Mouse (Mus musculus) activated CD4-positive, CD25-positive, alpha-beta regulatory T cell, adult 4 months (primary cell): ENCODE data around the gene Evi5. TPM values are rescaled to one million over a fixed set of nuclear protein-coding genes. Genes with fewer than 3 reads are reported as not detected.
"Not testable (repeated sequence)": the region's sequence is repeated elsewhere in the genome, so short reads cannot be mapped to it uniquely, and the experiment has no call there.

Experiments used
- ATAC-seq: one replicate; pipeline ENCODE4 v1.8.0; 2017
- polyA plus RNA-seq, 2 experiments: library from polyadenylated mRNA; unstranded; fragments of 100-300 nt; shearing (Covaris generic); gene quantifications; one replicate each; pipeline ENCODE4 v1.2.1; 2017

The Evi5 gene
- polyA plus RNA-seq, result 1 to 10 TPM in 1 of 2 experiments, not detected in 1; 1.1 TPM

GRCm38 (mm10) chr5:107874561-107875260 is at the start of gene Evi5:
TSS of gene Evi5 (minus strand) at chr5:107875107.
- no peak for ATAC-seq

DNA sequence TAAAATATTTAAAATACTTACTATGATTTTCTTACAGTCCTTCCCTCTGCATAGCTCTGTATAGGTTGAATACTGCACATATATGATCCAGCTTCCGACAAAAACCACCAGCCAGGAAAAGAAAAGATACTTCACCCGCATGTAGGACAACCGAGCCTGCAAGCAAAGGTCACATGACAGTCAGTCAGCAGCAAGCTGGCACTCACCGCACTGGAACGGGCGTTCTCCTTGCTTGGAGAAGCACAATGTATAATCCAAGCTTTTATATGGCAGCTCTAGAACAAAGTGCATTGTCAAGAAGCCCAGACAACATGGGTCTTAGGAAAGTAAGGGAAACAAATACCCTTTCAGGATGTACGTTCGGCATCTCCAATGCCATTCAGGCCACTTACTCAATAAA is 49.7 kb upstream of the Evi5 start:
- ATAC-seq, result no peak

DNA sequence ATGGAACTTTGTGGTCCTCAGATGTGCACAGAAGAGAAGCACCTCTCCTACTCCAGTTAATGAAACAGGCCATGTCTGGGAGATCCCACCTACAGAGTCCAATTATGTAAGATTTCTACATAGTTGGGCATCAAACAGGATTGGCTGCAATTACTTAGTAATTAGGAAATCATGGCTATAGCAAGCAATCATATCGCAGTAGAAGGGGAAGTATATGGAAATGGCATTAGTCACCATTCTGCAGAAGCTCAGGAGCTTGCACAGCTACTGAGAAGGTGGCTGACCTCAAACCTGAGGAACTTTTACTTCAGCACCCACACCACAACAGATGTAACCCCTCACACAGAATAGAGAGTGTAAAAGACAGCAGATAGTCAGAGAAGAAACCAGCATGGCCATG is 47.9 kb upstream of the Evi5 start:
- no peak for ATAC-seq

GRCm38 (mm10) chr5:107921400-107922252 is 46.7 kb upstream of the Evi5 start:
- peak; percentile 76 for ATAC-seq

DNA sequence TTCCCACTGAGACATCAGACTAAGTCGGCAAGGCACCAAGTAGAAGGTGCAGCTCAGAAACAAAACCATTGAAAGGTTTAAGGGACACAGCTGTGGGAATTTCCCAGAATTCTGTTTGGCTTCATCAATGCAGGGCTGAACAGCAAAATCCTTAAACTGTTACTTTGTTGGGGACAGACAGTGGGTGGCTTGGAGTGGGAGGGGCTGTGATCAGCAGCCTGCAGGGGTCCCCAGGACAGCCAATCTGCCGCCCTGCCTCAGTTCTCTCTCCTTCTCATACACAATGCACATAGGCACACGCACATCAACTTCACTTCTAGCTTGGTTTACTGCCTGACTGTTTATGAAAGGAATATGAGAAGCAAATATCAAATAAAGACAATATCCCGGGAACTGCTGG is 40.4 kb upstream of the Evi5 start:
- ATAC-seq, result no peak

DNA sequence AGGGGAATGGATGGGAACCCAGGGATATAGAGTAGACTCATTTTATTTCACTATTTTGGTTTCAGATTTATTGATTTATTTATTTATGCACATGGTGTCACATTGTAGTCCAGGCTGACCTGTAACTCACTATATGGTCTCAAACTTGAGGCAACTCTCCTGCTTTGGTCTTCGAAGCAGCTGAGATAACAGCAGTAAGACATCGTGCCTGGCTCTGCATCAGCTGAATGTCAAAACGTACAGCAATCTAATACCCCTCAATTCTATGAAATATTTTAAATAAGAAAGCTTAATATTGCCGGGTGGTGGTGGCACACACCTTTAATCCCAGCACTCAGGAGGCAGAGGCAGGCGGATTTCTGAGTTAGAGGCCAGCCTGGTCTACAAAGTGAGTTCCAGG is 36.1 kb upstream of the Evi5 start:
- no peak for ATAC-seq

DNA sequence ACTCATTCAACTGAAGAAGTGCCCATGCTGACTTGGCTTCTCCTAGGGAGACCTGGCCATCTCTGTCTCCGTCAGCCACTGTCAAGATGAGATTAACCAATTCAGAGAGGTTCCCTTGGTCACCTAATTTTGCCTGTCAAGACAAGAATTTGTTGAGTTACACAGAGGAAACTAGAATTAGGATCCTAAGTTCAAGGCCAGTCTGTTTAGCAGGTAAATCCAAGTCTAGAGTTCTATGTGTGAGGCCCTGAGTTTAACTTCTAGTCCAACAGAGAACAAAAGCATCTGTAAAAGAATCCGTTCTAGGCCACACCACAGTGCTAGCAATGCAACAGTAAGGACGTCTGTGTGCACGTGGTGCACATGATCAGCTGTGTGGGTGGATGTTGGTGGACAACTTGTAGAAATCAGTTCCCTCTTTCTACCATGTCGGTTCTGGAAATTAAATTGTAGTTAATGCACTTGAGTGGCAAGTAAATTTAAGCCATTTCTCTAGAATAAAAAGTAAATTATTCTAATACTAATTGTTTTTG is 35.2 kb upstream of the Evi5 start:
- ATAC-seq, result no peak

- no peak for ATAC-seq
Observed at GRCm38 (mm10) chr5:107909668-107910067, 34.8 kb upstream of the Evi5 start.

- ATAC-seq, result no peak
Observed at GRCm38 (mm10) chr5:107908514-107909110, 33.7 kb upstream of the Evi5 start.

GRCm38 (mm10) chr5:107904325-107904724 is 29.4 kb upstream of the Evi5 start:
- ATAC-seq, result no peak

GRCm38 (mm10) chr5:107901014-107901615 is 26.2 kb upstream of the Evi5 start:
- ATAC-seq, result peak; percentile 67

GRCm38 (mm10) chr5:107900206-107901013 is 25.5 kb upstream of the Evi5 start, which contains the start of gene Rpl5:
TSS of gene Rpl5 (plus strand) at chr5:107900502.
- ATAC-seq, result peak; percentile 91

DNA sequence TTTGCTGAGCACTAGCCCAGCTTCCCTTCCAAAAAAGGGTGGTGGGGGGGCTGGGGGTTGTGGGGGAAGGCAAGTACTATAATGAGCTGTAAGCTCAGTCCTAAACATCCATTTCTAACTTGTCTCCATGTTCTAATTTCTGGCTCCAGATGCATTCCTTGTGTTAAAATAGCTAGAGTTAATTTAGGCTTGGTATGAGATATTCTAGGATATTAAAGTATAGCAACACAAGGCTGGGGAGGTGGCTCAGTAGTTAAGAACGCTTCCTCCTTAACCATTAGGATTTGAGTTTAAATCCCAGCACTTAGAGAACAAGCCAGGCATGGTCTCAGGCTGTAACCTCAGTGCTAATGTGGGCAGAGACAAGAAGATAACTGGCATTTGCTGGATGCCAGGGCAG is 21.4 kb upstream of the Evi5 start:
- ATAC-seq, result no peak

DNA sequence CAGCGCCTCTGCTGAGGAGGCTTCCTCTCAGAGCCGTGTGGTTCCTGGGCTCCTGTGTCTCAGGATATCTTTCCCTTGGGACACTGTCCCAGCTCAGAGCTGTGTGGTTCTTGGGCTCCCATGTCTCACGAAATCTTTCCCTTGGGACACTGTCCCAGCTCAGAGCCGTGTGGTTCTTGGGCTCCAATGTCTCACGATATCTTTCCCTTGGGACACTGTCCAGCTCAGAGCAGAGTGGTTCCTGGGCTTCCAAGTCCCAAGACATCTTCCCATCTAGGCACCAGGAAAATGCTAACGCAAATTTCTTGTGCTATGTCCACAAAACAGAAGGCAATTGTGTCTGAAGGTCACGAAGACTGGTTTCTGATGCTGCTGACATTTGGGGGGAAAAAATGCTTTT is 19.8 kb upstream of the Evi5 start:
- no peak for ATAC-seq

DNA sequence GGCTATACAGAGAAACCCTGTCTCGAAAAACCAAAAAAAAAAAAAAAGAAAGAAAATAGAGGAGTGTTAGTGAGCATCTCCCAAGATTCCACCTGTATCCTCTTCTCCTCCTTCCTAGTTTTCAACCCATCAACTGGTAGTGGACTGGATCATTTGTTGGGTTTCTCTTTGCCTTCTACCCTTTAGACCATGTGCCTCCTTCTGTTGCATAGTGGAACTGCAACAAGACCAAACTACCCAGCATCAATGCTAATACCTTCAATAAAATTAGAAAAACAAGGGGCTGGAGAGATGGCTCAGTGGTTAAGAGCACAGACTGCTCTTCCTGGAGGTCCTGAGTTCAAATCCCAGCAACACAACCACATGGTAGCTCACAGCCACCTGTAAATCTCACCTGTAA is 16.6 kb upstream of the Evi5 start:
- not testable (repeated sequence) for ATAC-seq

- ATAC-seq, result no peak
Observed at GRCm38 (mm10) chr5:107889994-107890888, 15.3 kb upstream of the Evi5 start.

DNA sequence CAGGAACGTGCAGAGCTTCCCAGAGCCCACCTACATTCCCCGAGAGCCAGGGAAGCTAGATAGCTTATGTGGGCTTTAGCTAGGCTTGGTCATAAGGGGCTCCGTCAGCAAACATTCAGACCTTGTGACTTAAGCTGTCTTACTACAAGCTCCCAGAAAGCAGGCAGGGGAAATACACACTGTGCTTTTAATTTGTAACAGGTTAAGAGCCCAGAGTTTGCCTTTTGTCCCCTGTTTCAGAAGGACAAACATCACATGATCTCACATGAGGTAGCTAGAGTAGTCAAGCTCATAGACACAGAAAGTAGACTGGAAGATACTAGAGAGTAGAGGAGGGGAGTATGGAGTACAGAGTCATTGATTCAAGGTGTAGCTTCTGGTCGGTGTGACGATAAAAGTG is 5.8 kb upstream of the Evi5 start:
- ATAC-seq, result no peak

DNA sequence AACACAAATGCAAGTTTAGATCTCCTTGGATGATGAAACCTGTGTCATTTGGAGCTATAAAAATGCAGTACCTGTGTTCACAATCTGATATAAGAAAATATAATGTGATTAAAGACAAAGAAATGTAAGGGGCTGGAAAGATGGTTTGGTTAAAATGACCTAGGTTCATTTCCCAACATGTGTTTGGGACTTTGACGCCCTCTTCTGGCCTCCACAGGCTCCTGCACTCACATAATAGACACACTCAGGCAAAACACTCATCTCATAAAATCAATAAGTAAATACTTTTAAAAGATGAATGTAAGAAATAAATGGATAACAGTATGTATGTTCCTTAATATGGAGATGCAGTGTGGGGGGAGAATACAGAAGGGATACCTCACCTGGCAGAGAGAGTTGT is 2.1 kb upstream of the Evi5 start:
- no peak for ATAC-seq

DNA sequence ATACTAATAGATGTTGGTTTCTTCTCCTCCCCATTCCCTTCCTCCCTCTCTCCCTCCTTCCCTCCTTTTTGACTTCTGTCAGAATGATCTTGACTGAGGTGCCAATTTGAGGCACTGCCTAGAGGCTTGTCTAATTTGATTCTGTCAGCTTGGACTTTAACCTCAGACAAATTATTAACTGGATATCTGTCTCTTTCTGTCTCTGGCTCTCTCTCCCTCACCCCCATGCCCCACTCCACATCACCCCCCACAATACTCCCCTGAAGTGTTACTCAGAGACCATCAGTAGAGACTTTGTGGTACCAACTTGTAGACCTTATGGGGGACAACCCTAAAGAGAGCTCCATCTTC is 329 bp upstream of the Evi5 start:
- ATAC-seq, result no peak

GRCm38 (mm10) chr5:107873886-107874302 is 1.0 kb downstream of the Evi5 start:
- ATAC-seq, result no peak

DNA sequence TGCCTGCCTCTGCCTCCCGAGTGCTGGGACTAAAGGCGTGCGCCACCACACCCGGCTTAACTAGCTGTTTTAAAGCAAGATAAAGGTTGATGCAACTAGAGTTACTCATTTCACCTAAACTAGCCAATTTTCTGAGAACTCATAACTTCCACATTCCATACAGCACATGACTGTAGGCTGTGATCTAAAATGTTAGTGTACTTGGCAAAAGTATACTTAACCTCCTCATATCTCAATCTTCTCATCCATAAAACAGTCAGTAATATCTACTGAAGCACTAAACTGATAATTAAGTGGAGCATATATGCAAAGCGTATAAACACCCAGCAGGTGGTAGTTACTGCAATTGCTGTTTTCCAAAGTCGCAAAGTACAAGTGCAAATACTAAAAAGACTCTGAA is 1.6 kb downstream of the Evi5 start:
- no peak for ATAC-seq
